9 mouse cellular contexts compared by ENCODE assay signal in the genomic region with DNA sequence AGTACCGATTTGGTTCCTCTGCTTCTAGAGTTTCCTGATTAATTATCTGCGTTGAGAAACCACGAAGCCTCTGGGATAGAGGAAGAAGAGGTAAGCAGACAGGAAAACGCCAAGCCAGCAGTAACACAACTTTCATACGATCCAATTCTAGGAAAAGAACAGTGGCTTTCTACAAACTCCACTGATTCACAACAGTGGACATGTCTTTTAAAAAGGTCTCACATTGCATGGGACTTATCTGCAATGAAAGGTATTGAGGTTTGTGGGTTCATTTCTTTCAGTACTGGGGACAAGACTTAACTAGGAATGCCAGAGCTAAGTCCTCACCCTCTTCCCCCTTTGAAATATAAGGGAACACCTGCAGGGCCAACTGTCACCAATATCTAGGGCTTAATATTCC. TPM values are rescaled to one million over a fixed set of nuclear protein-coding genes. Genes with fewer than 3 reads are reported as not detected.
A peak's percentile ranks its signal among the peaks of the same experiment; 100 is the strongest.
DNase-seq lines count a peak whose midpoint lies in the region; ATAC-seq and TF ChIP-seq lines count a peak whose summit lies in the region.
"Had no signal": no experiment of that assay in that cellular context is flagged by ENCODE, and none has a peak within 500 bp of the region (broad histone marks: within the 10 kb centered on the region; RNA-seq: fewer than 3 reads in every experiment).

No protein-coding gene starts in this region.

- H3K9me3 ChIP-seq in lung, embryonic 15.5 days: no peaks in the 10 kb centered on the region
- H3K9me3 ChIP-seq in limb, embryonic 12.5 days: no peaks in the 10 kb centered on the region
- H3K9me3 ChIP-seq in stomach, embryonic 14.5 days (ENCODE audit: control insufficient read depth, low read depth, low read length): no peaks in the 10 kb centered on the region

- no peaks in the 10 kb centered on the region for H3K36me3 ChIP-seq in lung, embryonic 15.5 days
- peaks cover 17% of the 10 kb centered on the region for H3K36me3 ChIP-seq in limb, embryonic 12.5 days
- 0 out of 2 replicates have a peak, but pooled peaks cover 2% of the 10 kb centered on the region for H3K36me3 ChIP-seq in stomach, embryonic 14.5 days (ENCODE audit: control insufficient read depth, insufficient read depth, low read length)

- WGBS in lung, embryonic 15.5 days: 69% methylated on average over 5 of the region's 5 CpGs
- 59% methylated on average over 5 of the region's 5 CpGs for WGBS in lung, adult 2 months
- WGBS in limb, embryonic 12.5 days: 80% methylated on average over 5 of the region's 5 CpGs
- 72% methylated on average over 5 of the region's 5 CpGs for WGBS in stomach, embryonic 14.5 days

- DNase-seq in lung, adult 2 months: no peak
- DNase-seq in cerebellum, adult 18-20 months: no peak
- DNase-seq in layer of hippocampus, postnatal 14 days (ENCODE audit: low spot score in 2 of 2): no peak
- no peak for DNase-seq in kidney, postnatal 25 days
- DNase-seq: thymus, postnatal 14 days had no signal

- H3K4me1 ChIP-seq in lung, embryonic 15.5 days: peaks cover 14% of the 10 kb centered on the region
- no peaks in the 10 kb centered on the region for H3K4me1 ChIP-seq in lung, adult 2 months (ENCODE audit: control insufficient read depth, insufficient read depth, low read length)
- no peaks in the 10 kb centered on the region for H3K4me1 ChIP-seq in embryonic fibroblast, embryonic 13.5 days (ENCODE audit: control insufficient read depth, insufficient read depth, low read length)
- peaks cover 7% of the 10 kb centered on the region; the same call in 1 of the 2 replicates for H3K4me1 ChIP-seq in limb, embryonic 12.5 days (replicated peaks)
- H3K4me1 ChIP-seq in stomach, embryonic 14.5 days (ENCODE audit: control insufficient read depth, insufficient read depth, low read length): peaks cover 5% of the 10 kb centered on the region; the same call in 1 of the 2 replicates

- TF ChIP-seq POLR2A in lung, adult 2 months (IDR thresholded peaks at IDR 0.05; ENCODE audit: borderline replicate concordance, extremely low read depth, low read depth, low read length): no peak
- no peak for TF ChIP-seq POLR2A in embryonic fibroblast, embryonic 13.5 days (IDR thresholded peaks at IDR 0.05; ENCODE audit: low read depth, low read length)

- H3K4me2 ChIP-seq in lung, embryonic 15.5 days: peak overlapping the region; percentile 80
- H3K4me2 ChIP-seq in limb, embryonic 12.5 days: peak overlapping the region; percentile 79
- peak overlapping the region; percentile 76 for H3K4me2 ChIP-seq in stomach, embryonic 14.5 days (replicated peaks; ENCODE audit: low read depth, low read length)

- ATAC-seq in lung, embryonic 15.5 days (ENCODE audit: borderline replicate concordance, extremely low read depth, low FRiP score, low TSS enrichment): no peak
- ATAC-seq in limb, embryonic 12.5 days (ENCODE audit: insufficient number of reproducible peaks, insufficient read depth, low FRiP score, low TSS enrichment, low read depth): no peak
- no peak for ATAC-seq in stomach, embryonic 14.5 days (ENCODE audit: insufficient number of reproducible peaks, insufficient read depth, low FRiP score, low read depth)

- no peaks in the 10 kb centered on the region for H3K27me3 ChIP-seq in lung, embryonic 15.5 days
- H3K27me3 ChIP-seq in limb, embryonic 12.5 days: no peaks in the 10 kb centered on the region
- no peaks in the 10 kb centered on the region for H3K27me3 ChIP-seq in stomach, embryonic 14.5 days (ENCODE audit: control insufficient read depth, insufficient read depth, low read length)

- no peak overlapping the region for H3K27ac ChIP-seq in lung, embryonic 15.5 days
- no peak overlapping the region for H3K27ac ChIP-seq in embryonic fibroblast, embryonic 13.5 days (ENCODE audit: insufficient read depth, low read length)
- no peak overlapping the region for H3K27ac ChIP-seq in limb, embryonic 12.5 days
- H3K27ac ChIP-seq in stomach, embryonic 14.5 days (ENCODE audit: low read length): no peak overlapping the region

- peak overlapping the region; percentile 95; the same call in 1 of the 2 replicates for H3K9ac ChIP-seq in lung, embryonic 15.5 days
- peak overlapping the region; percentile 77; the same call in 1 of the 2 replicates for H3K9ac ChIP-seq in limb, embryonic 12.5 days (replicated peaks)
- no peak overlapping the region; the same call in 1 of the 2 replicates for H3K9ac ChIP-seq in stomach, embryonic 14.5 days (replicated peaks; ENCODE audit: low read depth, low read length)

- H3K4me3 ChIP-seq in lung, embryonic 15.5 days: peak overlapping the region; percentile 72; the same call in 1 of the 2 replicates
- H3K4me3 ChIP-seq in lung, adult 2 months (replicated peaks; ENCODE audit: extremely low read depth, low read depth, low read length): no peak overlapping the region
- H3K4me3 ChIP-seq in embryonic fibroblast, embryonic 13.5 days (ENCODE audit: insufficient read depth, low read length): peak overlapping the region; percentile 63
- peak overlapping the region; percentile 67 for H3K4me3 ChIP-seq in limb, embryonic 12.5 days (replicated peaks)
- peak overlapping the region; percentile 55 for H3K4me3 ChIP-seq in stomach, embryonic 14.5 days (ENCODE audit: low read depth, low read length)

- no peak for TF ChIP-seq CTCF in lung, adult 2 months (IDR thresholded peaks at IDR 0.05; ENCODE audit: insufficient read depth, low read length)
- no peak for TF ChIP-seq CTCF in embryonic fibroblast, embryonic 13.5 days (IDR thresholded peaks at IDR 0.05; ENCODE audit: borderline replicate concordance, insufficient read depth, low read length)

RNA-seq across cellular contexts. Expression of a gene that starts 1.0 kb away (rescaled TPM):
- 149 and 154 TPM in 2 replicates for polyA plus RNA-seq in lung, embryonic 15.5 days (2015; fragmentation: Nextera tagmentation; extraction: Ambion mirVana)
- polyA plus RNA-seq in lung, adult 2 months (2012; rRNA removed): 113 and 122 TPM in 2 replicates
- 97.2 and 110 TPM in 2 replicates for polyA plus RNA-seq in embryonic fibroblast, embryonic 13.5 days (2011; ENCODE audit: insufficient read length, low read depth, missing spikeins)
- 105 and 107 TPM in 2 replicates for polyA plus RNA-seq in limb, embryonic 12.5 days (2016; fragmentation: Nextera tagmentation; extraction: Ambion mirVana)
- polyA plus RNA-seq in stomach, embryonic 14.5 days (2014; fragmentation: Nextera tagmentation; extraction: Ambion mirVana): 173 and 186 TPM in 2 replicates
- total RNA-seq in layer of hippocampus, postnatal 14 days (2021): 10 to 100 TPM; 73.9 to 86.6 TPM

RNA-seq across cellular contexts. Expression of a gene that starts 1.6 kb away (rescaled TPM):
- 7.8 and 8.1 TPM in 2 replicates for polyA plus RNA-seq in lung, embryonic 15.5 days (2015; fragmentation: Nextera tagmentation; extraction: Ambion mirVana)
- 16.3 and 19.1 TPM in 2 replicates for polyA plus RNA-seq in lung, adult 2 months (2012; rRNA removed)
- polyA plus RNA-seq in embryonic fibroblast, embryonic 13.5 days (2011; ENCODE audit: insufficient read length, low read depth, missing spikeins): 3.3 and 6.2 TPM in 2 replicates
- 11.0 and 12.5 TPM in 2 replicates for polyA plus RNA-seq in limb, embryonic 12.5 days (2016; fragmentation: Nextera tagmentation; extraction: Ambion mirVana)
- polyA plus RNA-seq in stomach, embryonic 14.5 days (2014; fragmentation: Nextera tagmentation; extraction: Ambion mirVana): 9.2 and 9.7 TPM in 2 replicates
- 10 to 100 TPM; 12.4 to 13.3 TPM for total RNA-seq in layer of hippocampus, postnatal 14 days (2021)

RNA-seq across cellular contexts. Expression of a gene that starts 7.5 kb away (rescaled TPM):
- polyA plus RNA-seq in lung, embryonic 15.5 days (2015; fragmentation: Nextera tagmentation; extraction: Ambion mirVana): 27.5 and 29.6 TPM in 2 replicates
- polyA plus RNA-seq in lung, adult 2 months (2012; rRNA removed): 27.6 and 28.6 TPM in 2 replicates
- polyA plus RNA-seq in embryonic fibroblast, embryonic 13.5 days (2011; ENCODE audit: insufficient read length, low read depth, missing spikeins): 32.6 and 39.5 TPM in 2 replicates
- 48.0 and 50.9 TPM in 2 replicates for polyA plus RNA-seq in limb, embryonic 12.5 days (2016; fragmentation: Nextera tagmentation; extraction: Ambion mirVana)
- 21.7 and 26.3 TPM in 2 replicates for polyA plus RNA-seq in stomach, embryonic 14.5 days (2014; fragmentation: Nextera tagmentation; extraction: Ambion mirVana)
- 10 to 100 TPM; 15.6 to 17.5 TPM for total RNA-seq in layer of hippocampus, postnatal 14 days (2021)

RNA-seq across cellular contexts. Expression of a gene that starts 59.0 kb away (rescaled TPM):
- polyA plus RNA-seq in lung, embryonic 15.5 days (2015; fragmentation: Nextera tagmentation; extraction: Ambion mirVana): not detected in 2 replicates
- polyA plus RNA-seq in lung, adult 2 months (2012; rRNA removed): not detected in 2 replicates
- polyA plus RNA-seq in embryonic fibroblast, embryonic 13.5 days (2011; ENCODE audit: insufficient read length, low read depth, missing spikeins): not detected in 2 replicates
- not detected in 2 replicates for polyA plus RNA-seq in limb, embryonic 12.5 days (2016; fragmentation: Nextera tagmentation; extraction: Ambion mirVana)
- polyA plus RNA-seq in stomach, embryonic 14.5 days (2014; fragmentation: Nextera tagmentation; extraction: Ambion mirVana): not detected in 2 replicates
- total RNA-seq in layer of hippocampus, postnatal 14 days (2021): not detected
